Mouse (Mus musculus) thymus, postnatal 10 days (tissue): ENCODE results near the gene Btbd2.

Experiments used
- DNase-seq, 2 experiments: peaks; one replicate each; pipeline ENCODE4 v3.0.0; 2021; ENCODE audit warnings: low spot score in 2 of 2

Btbd2 gene

DNA sequence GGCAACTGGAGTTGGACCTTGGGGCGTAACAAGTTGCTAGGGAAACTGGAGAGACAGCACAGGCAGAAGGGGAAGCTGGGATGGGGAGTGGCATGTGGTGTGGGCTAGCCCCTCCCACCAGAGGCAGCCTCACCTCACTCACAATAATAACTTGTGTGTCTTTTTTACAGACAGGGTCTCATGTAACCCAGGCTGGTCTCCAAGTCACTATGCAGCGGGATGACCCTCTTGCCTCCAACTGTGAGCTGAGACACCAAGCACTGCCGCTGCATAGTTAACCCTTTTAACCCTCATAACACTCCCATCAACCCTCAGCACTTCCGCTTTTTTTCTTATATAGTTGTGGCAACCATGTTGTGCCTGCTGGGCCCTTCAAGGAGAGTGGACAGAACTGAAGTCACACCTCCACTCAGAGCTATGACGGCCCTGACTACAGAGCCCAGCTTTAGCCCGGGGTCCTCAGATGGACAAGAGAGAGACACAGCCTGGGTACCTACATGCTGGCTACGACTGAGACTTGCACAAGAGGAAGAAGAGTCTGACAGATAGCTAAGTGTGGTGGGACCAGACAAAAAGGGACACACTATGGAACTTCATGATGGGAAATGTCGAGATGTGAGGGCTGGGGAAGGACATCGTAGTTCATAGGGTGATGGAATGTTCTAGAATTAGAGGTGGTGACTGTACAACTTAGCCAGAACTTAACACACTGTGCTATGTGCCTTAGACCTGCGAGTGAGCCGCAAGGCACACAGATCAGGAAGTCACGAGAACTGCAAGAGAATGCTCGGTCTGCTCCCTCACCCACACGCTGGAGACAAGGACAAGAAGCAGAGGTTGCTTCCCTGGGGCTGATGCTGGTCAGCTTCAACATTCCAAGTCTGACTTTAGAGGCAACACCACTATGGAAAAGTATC is 35.6 kb upstream of the Btbd2 start:
- DNase-seq = peak in 1 of 2 experiments; percentile 46

DNA sequence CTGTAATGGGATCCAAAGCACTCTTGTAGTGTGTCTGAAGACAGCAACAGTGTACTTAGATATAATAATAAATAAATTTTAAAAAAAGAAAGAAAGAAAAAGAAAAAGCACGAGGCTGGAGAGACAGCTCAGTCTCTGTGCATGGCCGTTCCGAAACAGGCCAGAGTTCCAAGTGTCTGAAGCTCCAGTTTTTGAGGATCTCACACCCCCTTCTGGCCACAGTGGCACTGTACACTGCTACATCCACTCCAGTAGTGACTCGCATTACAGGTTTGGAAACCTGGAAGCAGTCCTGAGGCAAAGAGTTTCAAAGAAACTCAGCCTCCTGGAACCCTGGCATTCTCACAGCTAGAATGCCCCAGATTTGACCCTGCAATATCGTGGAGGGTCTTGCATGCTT is 31.0 kb upstream of the Btbd2 start:
- DNase-seq = peak; percentile 52 to 68

DNA sequence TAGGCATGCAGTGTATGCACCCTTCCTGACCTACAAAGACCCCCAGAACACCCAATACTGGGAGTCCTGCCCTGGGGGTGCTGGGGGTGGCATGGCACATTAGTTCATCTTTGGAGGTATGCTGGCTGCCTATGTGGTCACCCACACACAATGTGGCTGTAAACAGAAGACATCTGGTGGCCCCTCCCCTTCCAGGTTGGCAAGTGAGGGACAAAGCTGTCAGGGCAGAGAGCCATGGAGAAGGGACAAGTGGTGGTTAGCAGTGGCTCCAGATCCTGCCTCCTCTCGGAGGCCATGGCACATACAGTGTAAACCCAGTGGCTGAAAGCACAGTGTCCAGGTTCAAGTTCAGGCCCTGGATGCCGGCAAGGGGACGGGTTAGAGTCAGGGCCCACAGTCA is 29.7 kb upstream of the Btbd2 start:
- DNase-seq = no peak

DNA sequence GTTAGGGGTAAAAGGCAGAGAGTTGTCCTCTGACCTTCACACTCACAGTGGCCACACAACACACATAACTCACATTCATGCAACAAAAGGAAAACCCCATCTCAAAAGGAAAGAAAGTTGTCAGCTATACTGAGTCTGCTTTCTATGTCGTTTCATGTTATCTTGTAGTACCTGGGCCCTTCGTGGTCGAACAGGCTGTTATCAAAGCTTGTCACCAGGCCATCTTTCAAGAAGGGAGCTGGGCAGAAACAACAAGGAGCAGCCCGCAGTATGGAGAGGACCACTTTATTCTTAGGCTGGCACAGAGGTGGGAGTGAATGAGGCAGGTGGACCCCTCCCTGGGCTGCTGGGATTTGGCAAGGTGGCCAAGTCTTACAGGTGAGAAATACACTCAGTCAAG is 28.1 kb upstream of the Btbd2 start:
- no peak for DNase-seq

DNA sequence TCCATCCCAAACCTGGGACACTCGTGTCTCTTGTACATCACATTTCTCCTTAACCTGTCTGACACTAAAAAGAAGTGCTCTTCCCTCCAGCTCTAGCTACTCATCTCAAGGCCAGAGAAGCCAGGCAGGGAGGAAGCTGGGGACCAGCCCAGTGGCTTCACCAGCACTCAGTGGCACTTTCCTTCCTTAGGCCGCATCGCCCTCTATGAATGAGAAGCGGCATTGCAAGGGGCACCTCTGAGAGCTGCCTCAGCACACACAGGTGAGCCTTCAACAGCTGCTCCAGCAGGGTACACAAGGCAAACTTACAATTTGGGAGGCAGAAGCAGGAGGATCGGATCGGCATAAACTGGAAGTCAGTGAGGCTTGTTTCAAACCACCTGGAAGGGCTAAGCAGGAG is 27.3 kb upstream of the Btbd2 start:
- DNase-seq = peak; percentile 76 to 83

DNA sequence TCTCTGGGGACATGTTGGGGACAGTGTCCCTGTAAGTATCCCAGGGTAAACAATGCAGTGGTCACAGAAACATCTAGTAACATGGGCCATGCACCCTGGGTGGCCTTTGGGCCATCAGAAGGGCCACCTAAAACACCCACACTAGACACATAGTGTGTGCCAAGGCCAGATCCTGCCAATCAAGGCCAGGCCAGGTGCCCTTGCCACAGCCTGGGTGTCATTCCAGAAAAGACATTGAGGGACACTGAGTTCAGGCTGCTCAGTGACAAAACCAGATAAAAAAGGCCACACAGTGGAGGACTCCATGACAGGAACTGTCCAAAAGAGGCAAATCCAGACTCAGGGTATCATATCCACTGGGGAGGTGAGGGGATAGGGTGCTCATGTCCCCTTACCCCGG is 26.8 kb upstream of the Btbd2 start:
- no peak for DNase-seq

DNA sequence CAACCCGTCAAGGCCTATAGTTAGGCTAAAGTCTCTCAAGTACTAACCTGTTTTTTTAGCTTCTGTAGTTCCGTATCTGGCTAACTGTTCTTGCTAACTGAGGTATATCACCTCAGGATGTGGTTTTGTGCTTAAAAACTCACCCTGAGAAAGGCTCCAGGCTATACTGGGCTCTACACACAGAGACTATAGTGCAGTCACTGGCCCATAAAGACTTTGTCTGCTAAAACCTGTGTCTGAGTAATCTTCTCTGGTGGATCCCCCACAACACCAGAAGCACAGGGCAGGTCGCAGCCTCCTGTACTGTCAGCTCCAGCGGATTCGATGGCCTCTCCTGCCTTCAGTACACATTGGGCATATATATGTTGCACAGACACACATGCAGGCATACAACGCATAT is 25.1 kb upstream of the Btbd2 start:
- DNase-seq = no peak

DNA sequence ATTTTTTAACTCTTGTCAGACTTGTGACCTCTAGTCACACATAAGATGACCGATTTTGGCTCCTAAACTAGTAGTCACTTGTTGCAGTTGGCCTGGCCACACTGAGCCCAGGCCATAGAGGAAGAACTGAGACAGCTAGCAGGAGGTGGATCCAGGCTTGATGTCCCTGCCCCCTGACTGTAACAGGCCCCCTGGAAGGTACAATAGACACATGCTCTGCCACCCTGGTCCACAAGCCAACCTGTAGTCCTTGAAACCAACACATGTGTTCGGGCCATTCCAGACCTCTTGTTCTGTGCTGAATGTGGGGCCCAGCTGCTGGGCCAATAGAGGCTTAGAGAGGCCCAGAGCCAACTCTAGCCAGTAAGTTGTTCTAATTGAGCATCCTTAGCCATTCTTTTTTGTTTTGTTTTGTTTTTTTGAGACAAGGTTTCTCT is 23.4 kb upstream of the Btbd2 start:
- DNase-seq = no peak

DNA sequence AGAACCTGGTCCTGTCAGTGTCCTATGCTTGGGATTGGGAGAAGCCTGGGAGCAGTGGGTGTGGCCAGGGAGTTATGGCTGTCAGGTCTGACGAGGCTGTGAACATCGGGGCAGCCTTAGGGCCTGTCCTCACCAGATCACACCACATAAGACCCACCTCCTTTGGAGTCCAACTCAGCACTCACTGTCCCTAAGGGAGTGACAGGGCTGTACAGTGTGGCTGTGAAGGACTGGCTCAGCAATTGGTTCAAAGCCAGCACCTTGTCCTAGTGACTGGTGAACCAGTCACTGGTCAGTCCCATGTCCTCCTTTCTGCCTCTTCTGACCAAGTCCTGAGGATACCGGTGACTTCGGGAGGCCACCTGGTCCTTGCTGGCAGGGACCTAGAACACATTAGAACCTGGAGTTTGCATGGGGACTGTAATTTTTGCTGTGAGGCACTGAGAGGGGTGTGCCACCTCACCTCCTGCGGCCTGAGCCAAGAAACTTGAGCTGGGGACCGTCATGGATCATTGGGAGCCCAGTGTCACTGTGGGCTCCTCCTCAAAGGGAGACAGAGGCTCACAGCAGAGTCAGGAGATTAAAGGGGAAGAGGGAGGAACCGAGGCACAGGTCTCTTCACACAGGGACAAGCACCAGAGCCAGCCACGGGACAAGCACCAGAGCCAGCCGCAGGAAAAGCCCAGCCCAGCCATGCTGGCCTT is 22.8 kb upstream of the Btbd2 start:
- no peak for DNase-seq

DNA sequence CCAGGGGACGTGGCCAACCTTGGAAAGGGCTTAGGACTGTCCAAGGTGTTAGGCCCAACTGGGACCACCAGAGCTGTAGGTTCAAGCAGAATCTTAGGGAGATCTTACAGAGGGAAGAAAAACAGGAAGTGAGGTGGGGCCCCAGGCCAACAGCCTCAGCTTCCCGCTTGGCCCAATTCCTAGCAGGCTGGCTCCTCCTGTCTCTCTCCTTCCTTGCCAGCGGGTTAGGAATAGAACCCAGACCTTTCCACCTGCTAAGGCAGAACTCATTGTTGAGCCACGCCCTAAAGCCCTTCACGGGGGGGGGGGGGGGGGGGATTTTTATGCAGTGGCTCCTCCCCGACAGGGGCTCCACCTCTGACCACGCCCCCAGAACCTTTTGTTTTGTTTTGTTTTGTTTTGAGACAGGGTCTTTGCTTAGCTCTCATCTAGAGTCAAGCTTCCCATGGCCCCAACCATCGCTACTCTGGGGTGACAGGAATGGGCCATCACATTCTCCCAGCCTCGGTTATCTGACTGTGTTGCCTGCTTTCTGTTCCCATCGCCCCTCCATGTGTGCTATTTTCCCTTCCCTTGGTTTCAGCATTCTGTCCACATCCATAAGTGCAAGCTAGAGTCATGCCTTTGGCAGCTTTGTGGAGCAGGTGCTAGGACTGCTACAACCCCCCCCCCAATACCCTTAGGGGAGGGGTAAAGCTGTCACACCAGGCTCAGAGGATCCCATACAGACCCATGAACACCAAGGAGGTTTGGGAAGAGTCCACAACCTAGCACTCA is 21.9 kb upstream of the Btbd2 start:
- DNase-seq = peak in 1 of 2 experiments; percentile 58

DNA sequence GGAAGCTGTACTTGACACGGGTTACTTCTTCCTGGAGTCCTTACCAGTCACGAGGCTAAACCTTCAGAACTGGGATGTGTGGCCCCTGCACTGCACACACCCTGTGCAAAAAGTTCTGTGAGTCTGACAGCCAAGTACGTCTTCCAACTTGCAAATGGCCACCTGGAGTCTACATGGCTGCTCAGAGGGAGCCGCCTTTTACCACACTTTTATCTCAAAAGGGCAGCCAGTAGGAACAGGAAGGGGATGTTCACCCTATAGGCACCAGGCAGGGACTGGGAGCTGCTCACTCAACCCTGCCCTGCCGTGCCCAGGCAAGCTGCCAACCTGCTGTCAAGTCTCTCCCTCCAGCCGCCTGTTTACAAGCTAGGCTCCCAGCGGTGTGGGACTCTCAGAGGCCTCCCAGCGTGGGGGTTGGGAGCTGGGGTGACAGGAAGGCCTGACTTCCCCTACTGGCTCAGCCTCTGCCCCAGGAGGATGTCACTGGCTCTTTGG is 21.1 kb upstream of the Btbd2 start, which contains the start of gene Mknk2:
Mknk2 (minus strand) TSS at position 171 of the 495 bp plus-strand sequence.
- peak; percentile 86 to 91 for DNase-seq

DNA sequence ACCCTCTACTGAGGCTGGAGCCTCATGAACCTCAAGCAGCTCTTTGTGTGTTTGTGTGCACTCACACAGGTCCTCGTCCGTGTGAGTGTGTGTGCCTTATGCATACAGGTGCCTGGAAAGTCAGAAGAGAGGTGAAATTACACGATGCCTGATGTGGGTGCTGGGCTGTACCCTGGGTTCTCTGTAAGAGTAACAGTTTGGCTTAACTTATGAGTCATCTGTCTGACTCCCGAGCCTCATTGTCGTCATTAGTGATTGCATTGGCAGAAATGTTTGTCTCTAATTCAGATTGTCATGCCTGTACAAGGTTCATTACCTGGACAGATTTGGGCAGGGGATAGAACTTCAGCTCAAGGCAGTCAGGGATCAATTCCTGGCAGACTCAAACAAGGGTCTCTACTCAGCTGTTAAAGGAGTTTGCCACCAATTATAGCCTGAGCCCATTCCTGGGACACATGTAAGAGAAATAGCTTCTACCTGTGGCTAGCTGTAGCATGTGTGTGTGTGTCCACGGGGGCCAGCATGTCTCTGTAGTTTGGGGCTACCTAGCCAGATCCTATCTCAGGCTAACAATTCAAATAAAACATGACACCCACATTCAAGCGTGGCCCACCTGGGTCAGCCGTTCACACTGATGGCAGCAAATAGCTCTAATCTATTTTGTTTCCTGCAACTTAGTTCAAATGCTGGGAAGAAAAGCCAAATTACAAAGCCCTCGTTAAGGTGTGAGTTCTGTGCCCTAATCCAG is 20.4 kb upstream of the Btbd2 start:
- no peak for DNase-seq

DNA sequence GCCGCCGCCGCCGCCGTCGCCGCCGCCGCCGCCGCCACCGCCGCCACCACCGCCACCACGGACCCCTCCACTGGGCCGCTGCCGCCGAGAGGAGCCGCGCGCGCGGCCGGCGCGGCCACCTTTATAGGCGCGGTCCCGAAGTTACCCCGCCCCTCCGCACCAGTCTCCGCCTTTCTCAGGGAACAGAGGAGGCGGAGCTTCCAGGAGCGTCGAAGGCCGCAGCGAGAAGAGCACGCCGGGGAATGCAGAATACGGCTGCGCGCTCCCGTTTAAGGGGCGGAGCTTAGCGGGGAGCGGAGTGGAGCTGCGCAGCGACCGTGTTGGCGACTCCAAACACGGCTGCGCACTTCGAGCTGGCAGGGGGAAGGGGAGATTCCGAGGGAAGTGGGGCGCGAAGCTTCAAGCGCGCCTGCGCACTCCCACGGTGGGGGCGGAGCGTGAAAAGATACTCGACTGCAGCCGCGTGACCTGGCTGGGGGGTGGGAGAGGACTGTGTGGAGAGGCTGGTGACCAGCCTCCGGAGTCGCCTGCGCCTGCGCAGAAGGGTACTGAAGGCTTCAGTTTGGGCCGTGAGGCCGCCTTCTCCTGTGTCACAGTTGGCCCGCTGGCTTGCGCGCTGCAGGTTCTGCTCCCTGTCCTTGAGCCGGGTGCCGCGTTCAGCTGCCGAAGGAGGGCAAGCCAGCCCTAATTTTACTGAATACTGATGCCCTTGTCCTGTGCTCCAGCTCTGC is 19.5 kb upstream of the Btbd2 start:
- DNase-seq = peak; percentile 99 to 100

DNA sequence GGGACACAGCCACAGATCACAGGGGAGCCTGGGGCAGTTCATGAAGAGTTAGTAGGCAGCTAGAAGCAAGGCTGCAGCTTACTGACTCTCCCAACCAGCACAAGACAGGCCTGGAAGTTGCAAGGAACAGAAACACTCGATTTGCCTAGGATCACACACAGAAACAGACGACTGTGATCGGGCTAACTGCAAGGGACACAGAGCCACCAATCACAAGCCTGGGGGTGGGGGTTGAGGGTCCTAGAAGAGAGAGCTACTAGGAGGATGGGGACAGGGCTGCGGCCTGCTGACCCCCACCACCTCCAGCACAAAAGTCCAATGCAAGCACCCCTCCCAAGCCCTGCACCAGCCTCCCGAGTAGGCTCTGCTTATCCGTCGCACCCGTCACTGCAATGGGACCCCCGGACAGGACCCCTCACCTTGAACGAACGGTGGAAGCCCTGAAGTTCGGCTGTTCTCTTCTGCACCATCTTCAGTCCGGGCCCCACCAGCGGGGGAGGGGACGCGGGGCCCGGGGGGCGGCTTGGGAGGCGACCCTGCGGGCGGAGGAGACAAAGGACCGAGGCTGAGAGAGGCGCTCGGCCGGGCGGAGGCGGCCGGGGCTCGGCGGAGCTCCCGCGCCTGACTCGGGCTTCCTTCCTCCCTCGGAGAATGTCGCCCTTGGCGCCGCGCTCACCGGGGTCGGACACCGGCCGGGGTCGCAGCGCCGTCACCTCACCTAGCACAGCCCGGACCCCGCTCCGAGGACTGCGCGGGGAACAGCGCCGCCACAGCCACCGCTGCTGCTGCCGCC is 18.7 kb upstream of the Btbd2 start:
- DNase-seq = no peak

DNA sequence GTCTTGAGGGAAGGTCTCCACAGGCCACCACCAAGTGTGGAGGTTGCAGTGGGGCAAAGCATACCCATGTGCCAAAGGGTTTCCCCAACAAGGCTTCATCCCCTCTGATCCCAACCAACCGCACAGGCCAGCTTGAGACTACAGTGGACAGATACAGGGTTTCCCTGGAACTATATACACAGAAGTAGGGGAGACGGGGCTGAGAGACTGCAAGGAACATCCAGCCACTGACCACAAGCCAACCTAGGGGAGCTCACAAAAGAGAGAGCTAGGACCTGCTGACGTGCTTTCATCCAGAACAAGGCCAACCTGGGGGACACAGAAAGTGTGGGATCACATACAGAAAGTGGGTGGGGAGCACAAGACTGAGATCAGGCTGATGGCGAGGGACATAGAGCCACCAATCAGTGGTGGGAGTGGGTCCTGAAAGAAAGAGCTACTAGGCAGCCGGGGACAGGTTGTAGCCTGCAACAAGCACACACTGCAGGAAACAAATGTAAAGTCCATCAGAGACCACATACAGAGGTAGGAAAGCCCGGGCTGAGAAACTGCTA is 18.1 kb upstream of the Btbd2 start:
- no peak for DNase-seq

DNA sequence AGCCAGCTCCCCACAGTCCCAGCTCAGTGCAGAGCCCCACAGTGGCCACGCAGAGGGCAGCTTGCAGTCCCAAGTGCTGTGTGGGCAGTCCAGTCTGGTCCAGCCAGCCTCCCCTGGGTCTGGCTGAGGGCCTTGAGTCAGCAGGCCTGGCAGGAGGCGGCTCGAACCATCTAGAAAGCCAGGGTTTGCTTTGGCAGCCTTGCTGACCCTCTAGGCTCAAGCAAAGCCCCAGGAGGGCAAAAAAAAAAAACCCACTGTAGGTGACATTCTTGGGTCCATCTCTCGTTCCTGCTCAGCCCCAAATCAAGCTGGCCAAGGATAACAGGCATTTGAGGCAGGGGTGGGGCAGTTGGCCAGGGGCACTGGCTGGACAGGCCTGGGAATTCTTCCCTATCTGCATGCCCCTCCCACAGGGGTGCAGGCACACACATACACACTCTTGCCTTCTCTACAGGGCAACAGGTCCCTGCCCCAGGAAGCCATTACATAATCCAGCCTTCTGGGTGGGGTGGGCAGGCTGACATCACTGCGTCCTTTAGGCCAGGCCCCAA is 17.4 kb upstream of the Btbd2 start:
- DNase-seq = no peak

DNA sequence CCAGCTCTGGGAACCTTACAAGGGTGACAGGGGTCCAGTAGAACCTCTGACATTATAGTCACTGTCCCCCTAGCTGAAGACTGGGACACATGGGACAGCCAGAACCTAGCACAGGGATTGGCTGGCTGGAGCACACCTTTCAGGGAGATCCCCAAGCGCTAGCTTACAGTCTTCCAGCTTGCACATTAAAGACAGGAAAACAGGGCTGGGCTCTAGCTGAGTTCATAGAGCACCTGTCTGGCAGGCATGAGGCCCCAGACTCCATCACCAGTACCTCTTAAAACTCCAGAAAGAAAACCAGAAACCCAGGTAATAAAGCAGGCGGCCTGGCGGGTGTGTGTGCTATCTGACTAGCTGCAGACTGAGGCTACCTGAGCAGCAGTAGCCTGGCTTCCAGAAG is 16.8 kb upstream of the Btbd2 start:
- DNase-seq = no peak

DNA sequence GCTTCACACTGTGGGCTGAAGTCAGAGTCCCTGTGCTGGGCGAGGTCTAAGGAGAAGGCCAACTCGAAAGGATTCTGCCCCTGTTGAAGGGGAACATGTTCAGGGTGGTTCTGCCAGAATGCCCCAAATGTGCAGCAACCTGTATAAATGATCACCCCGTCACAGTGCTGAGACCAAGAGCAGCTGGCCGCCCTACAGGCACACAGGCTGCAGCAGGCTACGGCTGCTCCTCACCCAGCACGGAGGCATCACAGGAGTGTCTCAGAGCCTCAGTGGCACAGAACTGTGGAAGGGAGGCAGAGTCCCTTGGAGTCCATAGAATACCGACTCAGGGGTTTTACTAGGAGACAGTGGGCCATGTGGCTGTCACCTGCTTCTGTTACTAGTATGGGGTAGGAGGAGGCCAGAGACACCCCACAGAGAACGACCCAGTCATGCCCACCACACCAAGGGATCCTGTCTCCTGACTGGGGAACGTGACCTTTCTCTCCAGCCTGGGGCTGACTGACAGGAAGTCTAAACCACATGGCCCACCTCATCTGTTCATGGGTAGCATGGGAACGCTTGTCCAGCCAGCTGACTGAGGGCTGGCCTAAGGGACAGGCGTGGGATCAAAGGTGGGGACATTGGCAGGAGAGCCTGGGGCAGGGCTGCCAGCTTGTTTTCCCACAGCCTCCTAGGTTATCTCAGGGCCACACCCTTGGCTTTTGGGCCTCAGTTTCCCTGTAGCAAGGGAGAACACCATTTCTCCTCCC is 15.2 kb upstream of the Btbd2 start:
- DNase-seq = no peak
